Mouse (Mus musculus) CH12.LX (cell line): Measurements from ENCODE around the gene Thap8. TPM values are rescaled to one million over a fixed set of nuclear protein-coding genes. Genes with fewer than 3 reads are reported as not detected.

Experiments
- DNase-seq: peaks from one replicate; pipeline ENCODE4 v3.0.0-alpha.2; 2013; ENCODE audit errors: extremely low read depth
- H3K27ac ChIP-seq: 2 replicates; pipeline ENCODE4 v1.5.1; 2012; ENCODE audit warnings: low read depth, mild to moderate bottlenecking, control low read depth, moderate library complexity; ENCODE audit not compliant: insufficient read depth
- H3K27me3 ChIP-seq: replicated peaks from 2 replicates; pipeline ENCODE3; 2012; ENCODE audit warnings: inconsistent platforms
- H3K36me3 ChIP-seq, 2 experiments: replicated peaks in 1 of 2; 2 replicates each; pipeline versions ENCODE3 to v1.6.1; 2012; ENCODE audit warnings: inconsistent platforms in 1 of 2, low read length in 1 of 2, mild to moderate bottlenecking in 1 of 2, mixed read lengths in 1 of 2, moderate library complexity in 1 of 2; ENCODE audit not compliant: control insufficient read depth in 1 of 2, insufficient read depth in 1 of 2
- H3K4me1 ChIP-seq, 2 experiments: 2 replicates each; pipeline ENCODE4 v1.6.1; 2012; ENCODE audit warnings: inconsistent platforms in 1 of 2, moderate library complexity in 1 of 2; ENCODE audit not compliant: insufficient read depth in 2 of 2, control insufficient read depth in 1 of 2
- H3K4me2 ChIP-seq: 2 replicates; pipeline ENCODE4 v1.6.1; 2012; ENCODE audit warnings: low read depth, mild to moderate bottlenecking, control low read depth; ENCODE audit not compliant: poor library complexity, insufficient read depth, severe bottlenecking
- H3K4me3 ChIP-seq, 3 experiments: fragments of 150-350 bp in 1 of 3; sonication (generic) in 1 of 3; replicated peaks in 1 of 3; 2 replicates each; pipeline versions ENCODE3 to v1.5.1; 2011 to 2012; ENCODE audit warnings: low read depth in 2 of 3, low read length in 2 of 3, mild to moderate bottlenecking in 2 of 3, moderate library complexity in 2 of 3, control low read depth in 1 of 3, improper control_type of control experiment in 1 of 3, inconsistent platforms in 1 of 3, mixed read lengths in 1 of 3; ENCODE audit not compliant: poor library complexity in 1 of 3
- H3K79me2 ChIP-seq: replicated peaks from 2 replicates; pipeline ENCODE4 v1.6.1; 2012; ENCODE audit warnings: mild to moderate bottlenecking, moderate library complexity; ENCODE audit not compliant: control insufficient read depth, poor library complexity, insufficient read depth, severe bottlenecking; ENCODE audit errors: extremely low read depth
- H3K9ac ChIP-seq: 2 replicates; pipeline ENCODE4 v1.6.1; 2012; ENCODE audit warnings: low read depth, mild to moderate bottlenecking, control low read depth, moderate library complexity; ENCODE audit not compliant: insufficient read depth
- H3K9me3 ChIP-seq: replicated peaks from 2 replicates; pipeline ENCODE3; 2012; ENCODE audit warnings: low read length, inconsistent platforms, mixed read lengths
- CHD1 ChIP-seq: IDR thresholded peaks from 2 replicates; pipeline ENCODE4 v1.6.1; 2012; ENCODE audit warnings: low read depth, low read length, improper control_type of control experiment, inconsistent platforms
- CHD2 ChIP-seq: IDR thresholded peaks from 2 replicates; pipeline ENCODE4 v1.6.1; 2011; ENCODE audit warnings: low read length, improper control_type of control experiment
- CTCF ChIP-seq, 2 experiments: IDR thresholded peaks in 1 of 2; conservative IDR thresholded peaks in 1 of 2; 2 replicates each; pipeline ENCODE4 v1.5.1; 2011 to 2012; ENCODE audit warnings: low read depth in 2 of 2, low read length in 2 of 2, improper control_type of control experiment in 1 of 2, inconsistent platforms in 1 of 2, mild to moderate bottlenecking in 1 of 2, moderate library complexity in 1 of 2
- E2F4 ChIP-seq: IDR thresholded peaks from 2 replicates; pipeline ENCODE4 v1.6.1; 2011; ENCODE audit warnings: low read depth, low read length, improper control_type of control experiment; ENCODE audit not compliant: insufficient replicate concordance
- ELF1 ChIP-seq: IDR thresholded peaks from 2 replicates; pipeline ENCODE4 v1.6.1; 2014; ENCODE audit warnings: low read depth, mild to moderate bottlenecking, inconsistent platforms, low read length, improper control_type of control experiment
- ETS1 ChIP-seq: conservative IDR thresholded peaks from 2 replicates; pipeline ENCODE4 v1.6.1; 2012; ENCODE audit warnings: low read depth, mild to moderate bottlenecking, inconsistent platforms, low read length, improper control_type of control experiment, moderate library complexity
- HCFC1 ChIP-seq: IDR thresholded peaks from 2 replicates; pipeline ENCODE4 v1.6.1; 2012; ENCODE audit warnings: low read depth, mild to moderate bottlenecking, inconsistent platforms, low read length, improper control_type of control experiment
- IRF4 ChIP-seq: IDR thresholded peaks from 2 replicates; pipeline ENCODE4 v1.6.1; 2014; ENCODE audit warnings: low read depth, mild to moderate bottlenecking, inconsistent platforms, low read length, improper control_type of control experiment
- JUND ChIP-seq: conservative IDR thresholded peaks from 2 replicates; pipeline ENCODE4 v1.6.1; 2011; ENCODE audit warnings: low read depth, low read length, improper control_type of control experiment
- KAT2A ChIP-seq: IDR thresholded peaks from 2 replicates; pipeline ENCODE4 v1.6.1; 2012; ENCODE audit warnings: low read length, improper control_type of control experiment, inconsistent platforms; ENCODE audit not compliant: insufficient replicate concordance
- MAX ChIP-seq: IDR thresholded peaks from 2 replicates; pipeline ENCODE4 v1.6.1; 2011; ENCODE audit warnings: low read length, improper control_type of control experiment
- MEF2A ChIP-seq: IDR thresholded peaks from 2 replicates; pipeline ENCODE4 v1.6.1; 2014; ENCODE audit warnings: low read depth, mild to moderate bottlenecking, inconsistent platforms, low read length, improper control_type of control experiment, borderline replicate concordance
- MXI1 ChIP-seq: IDR thresholded peaks from 2 replicates; pipeline ENCODE4 v1.6.1; 2011; ENCODE audit warnings: mild to moderate bottlenecking, low read depth, low read length, improper control_type of control experiment
- MYC ChIP-seq: IDR thresholded peaks from 2 replicates; pipeline ENCODE4 v1.6.1; 2011; ENCODE audit warnings: low read depth, mild to moderate bottlenecking, improper control_type of control experiment, low read length
- NRF1 ChIP-seq: IDR thresholded peaks from 2 replicates; pipeline ENCODE4 v1.6.1; 2014; ENCODE audit warnings: low read depth, mild to moderate bottlenecking, inconsistent platforms, low read length, improper control_type of control experiment, moderate library complexity
- PAX5 ChIP-seq: IDR thresholded peaks from 2 replicates; pipeline ENCODE4 v1.6.1; 2012; ENCODE audit warnings: low read length, inconsistent platforms, mixed read lengths
- POLR2A ChIP-seq: IDR thresholded peaks from 2 replicates; pipeline ENCODE4 v1.6.1; 2011; ENCODE audit warnings: low read depth, mild to moderate bottlenecking, improper control_type of control experiment, low read length
- UBTF ChIP-seq: IDR thresholded peaks from 2 replicates; pipeline ENCODE4 v1.6.1; 2012; ENCODE audit warnings: low read depth, mild to moderate bottlenecking, inconsistent platforms, low read length, improper control_type of control experiment, moderate library complexity
- USF1 ChIP-seq: IDR thresholded peaks from 2 replicates; pipeline ENCODE4 v1.6.1; 2014; ENCODE audit warnings: low read depth, mild to moderate bottlenecking, inconsistent platforms, low read length, improper control_type of control experiment
- USF2 ChIP-seq: conservative IDR thresholded peaks from 2 replicates; pipeline ENCODE4 v1.6.1; 2011; ENCODE audit warnings: low read depth, low read length, improper control_type of control experiment
- ZC3H11A ChIP-seq: IDR thresholded peaks from 2 replicates; pipeline ENCODE4 v1.6.1; 2012; ENCODE audit warnings: low read depth, mild to moderate bottlenecking, inconsistent platforms, low read length, improper control_type of control experiment
- ZKSCAN1 ChIP-seq: IDR thresholded peaks from 2 replicates; pipeline ENCODE4 v1.6.1; 2012; ENCODE audit warnings: low read depth, inconsistent platforms, low read length, improper control_type of control experiment, borderline replicate concordance
- ZMIZ1 ChIP-seq: IDR thresholded peaks from 2 replicates; pipeline ENCODE4 v1.6.1; 2012; ENCODE audit warnings: low read depth, mild to moderate bottlenecking, inconsistent platforms, low read length, improper control_type of control experiment
- ZNF384 ChIP-seq: IDR thresholded peaks from 2 replicates; pipeline ENCODE4 v1.6.1; 2012; ENCODE audit warnings: low read depth, low read length, improper control_type of control experiment, inconsistent platforms
- dilution Hi-C: fragments of 300-500 bp; cut with MboI; formaldehyde crosslinking; loops from 2 replicates; pipeline ENCODE4 v1.14.3; 2020; ENCODE audit warnings: low sequenced_read_pairs; ENCODE audit not compliant: extremely low pct_unique_long_range_greater_than_20kb, extremely low pct_ligation_motif_present
- in situ Hi-C: fragments of 300-500 bp; cut with MboI; formaldehyde crosslinking; loops from 3 replicates; pipeline ENCODE4 v1.14.3; 2019; ENCODE audit warnings: low sequenced_read_pairs, low pct_ligation_motif_present, low pct_unique_long_range_greater_than_20kb, mixed read lengths
- polyA plus RNA-seq: library from polyadenylated mRNA; unstranded; fragments of >175 nt; gene quantifications from 2 replicates; pipeline ENCODE4 v1.2.1, GENCODE M21; 2012; ENCODE audit warnings: low read depth; ENCODE audit not compliant: insufficient read length
- total RNA-seq, 2 experiments: library from RNA; depleted of rRNA; stranded (reverse); fragments of 300-350 nt in 1 of 2; fragments of >200 nt in 1 of 2; gene quantifications; 2 replicates each; pipeline ENCODE4 v1.2.3; 2012 to 2014

Thap8 gene
- total and polyA plus RNA-seq, 3 experiments = 0.23 to 0.38 TPM; not detected in 1

DNA sequence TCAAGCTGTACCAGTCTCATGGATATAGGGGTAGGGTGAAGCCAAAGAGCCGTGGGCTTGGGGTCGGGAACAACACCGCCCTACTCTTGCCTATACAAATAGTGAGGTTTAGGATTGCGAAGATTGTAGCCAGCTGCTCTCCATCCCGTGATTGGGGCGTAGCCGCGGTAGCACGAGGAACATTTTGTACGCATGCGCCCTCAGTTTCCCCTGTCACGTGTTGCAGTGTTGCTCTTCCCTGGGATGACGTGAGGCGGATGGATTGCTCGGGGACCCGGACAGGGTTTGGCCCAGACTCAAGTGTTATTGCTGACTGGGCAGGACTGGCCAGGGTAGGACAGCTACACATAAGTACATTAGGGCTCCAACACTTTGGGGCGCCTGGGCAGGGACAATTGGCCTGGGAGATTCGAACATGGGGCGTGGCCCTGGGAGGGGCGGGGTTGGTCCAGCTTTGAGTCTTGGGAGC, 810 bp downstream of the Thap8 start (continued):
- TF ChIP-seq ZNF384 = no peak
- no peak for TF ChIP-seq ZC3H11A
- TF ChIP-seq JUND = no peak
- TF ChIP-seq KAT2A = 0 out of 2 replicates have a peak, but pooled peaks have one; percentile 27
- peak; percentile 83 for TF ChIP-seq NRF1
- peak; percentile 74 for TF ChIP-seq MYC
- 0 out of 2 replicates have a peak, but pooled peaks have one; percentile 25 for TF ChIP-seq MEF2A
- peak; percentile 32 for TF ChIP-seq ETS1
- 0 out of 2 replicates have a peak, but pooled peaks have one; percentile 13 for TF ChIP-seq HCFC1
- peak; percentile 88 for TF ChIP-seq MXI1
- peak; percentile 93 for TF ChIP-seq USF1
- TF ChIP-seq ZKSCAN1 = no peak
- TF ChIP-seq CHD1 = peak; percentile 87
- TF ChIP-seq CHD2 = no peak; the same call in 1 of the 2 replicates

GRCm38 (mm10) chr7:30281522-30281921, 1.6 kb downstream of the Thap8 start:
- Histone ChIP-seq H3K27ac (no peak overlapping the region), H3K79me2 (peaks cover 5% of the 10 kb centered on the region; the same call in 1 of the 2 replicates), H3K36me3 (peaks cover 0 to 8% of the 10 kb centered on the region in 2 experiments), H3K4me3 (no peak overlapping the region), H3K27me3 (peaks cover 9% of the 10 kb centered on the region), H3K4me1 (peaks cover 5 to 26% of the 10 kb centered on the region in 2 experiments), H3K4me2 (no peak overlapping the region), H3K9me3 (no peaks in the 10 kb centered on the region), H3K9ac (no peak overlapping the region)
- dilution Hi-C loops (no loop called here), in situ Hi-C loops (no loop called here)
- DNase-seq = no peak
- no peak for TF ChIP-seq JUND
- no peak for TF ChIP-seq IRF4
- no peak for TF ChIP-seq USF2
- TF ChIP-seq UBTF = no peak
- TF ChIP-seq PAX5 = no peak
- no peak for TF ChIP-seq POLR2A
- TF ChIP-seq MAX = no peak
- TF ChIP-seq CTCF (conservative IDR thresholded peaks at IDR 0.05 in 1 of 2, IDR thresholded peaks at IDR 0.05 in 1 of 2; ENCODE audit: low read depth in 2 of 2, low read length in 2 of 2) = no peak
- no peak for TF ChIP-seq E2F4
- TF ChIP-seq ELF1 = no peak
- TF ChIP-seq NRF1 = no peak
- TF ChIP-seq ZMIZ1 = no peak
- TF ChIP-seq KAT2A = no peak
